Mouse (Mus musculus) heart, postnatal 36 days (tissue): ENCODE measurements around the gene Ndufb7. TPM values are rescaled to one million over a fixed set of nuclear protein-coding genes. Genes with fewer than 3 reads are reported as not detected.

ENCODE experiments used
- DNase-seq, 2 experiments: peaks; one replicate each; pipeline ENCODE4 v3.0.0; 2021 to 2022
- intact Hi-C: fragments of 180-260 bp; cut with DNase I; formaldehyde crosslinking; loops from one replicate; pipeline ENCODE4 v1.15.1; 2025
- total RNA-seq, 2 experiments: library from RNA; stranded (reverse); gene quantifications; 2 replicates each; pipeline ENCODE4 v1.2.3; 2021

Gene Ndufb7
- total RNA-seq, 2 experiments from 2014 or later: 712 to 745 TPM

GRCm38 (mm10) chr8:83598146-83598545 lies 31.7 kb downstream of the Ndufb7 start:
- DNase-seq: no peak
- intact Hi-C loops: loop anchor here (10.0 kb wide), 1 partner anchor 153 kb away; no protein-coding TSS in a partner anchor

- intact Hi-C loops: loop anchor here (10.0 kb wide), 1 partner anchor 155 kb away; no protein-coding TSS in a partner anchor
Observed at GRCm38 (mm10) chr8:83599814-83600213, 33.3 kb downstream of the Ndufb7 start.

GRCm38 (mm10) chr8:83602650-83603029 lies 36.2 kb downstream of the Ndufb7 start:
- intact Hi-C loops: no loop called here
- no peak for DNase-seq

More at GRCm38 (mm10) chr8:83599814-83600213, 33.3 kb downstream of the Ndufb7 start:
- no peak for DNase-seq

- peak; percentile 99 for DNase-seq
- intact Hi-C loops: no loop called here
Observed at GRCm38 (mm10) chr8:83607661-83608397, 41.4 kb downstream of the Ndufb7 start, which contains the start of the genes Tecr and Dnajb1. Tecr (minus strand) TSS chr8:83607971. Dnajb1 (plus strand) TSS chr8:83608193.

GRCm38 (mm10) chr8:83608398-83608829 lies 41.9 kb downstream of the Ndufb7 start:
- intact Hi-C loops: no loop called here
- peak; percentile 83 to 88 for DNase-seq

GRCm38 (mm10) chr8:83609086-83609485 lies 42.6 kb downstream of the Ndufb7 start:
- DNase-seq: no peak
- intact Hi-C loops: no loop called here

GRCm38 (mm10) chr8:83609547-83610180 lies 43.2 kb downstream of the Ndufb7 start:
- intact Hi-C loops: no loop called here
- DNase-seq: no peak

GRCm38 (mm10) chr8:83611921-83612320 lies 45.5 kb downstream of the Ndufb7 start:
- DNase-seq: no peak
- intact Hi-C loops: no loop called here

GRCm38 (mm10) chr8:83613695-83614094 lies 47.2 kb downstream of the Ndufb7 start:
- no peak for DNase-seq
- intact Hi-C loops: no loop called here

- DNase-seq: no peak
- intact Hi-C loops: no loop called here
Observed at GRCm38 (mm10) chr8:83616625-83617024, 50.2 kb downstream of the Ndufb7 start.

- no peak for DNase-seq
- intact Hi-C loops: no loop called here
Observed at GRCm38 (mm10) chr8:83617111-83617510, 50.6 kb downstream of the Ndufb7 start.

- intact Hi-C loops: no loop called here
- DNase-seq: no peak
Observed at GRCm38 (mm10) chr8:83618566-83618965, 52.1 kb downstream of the Ndufb7 start.

GRCm38 (mm10) chr8:83619568-83620285 lies 53.3 kb downstream of the Ndufb7 start:
- intact Hi-C loops: no loop called here
- no peak for DNase-seq

Other genes starting within 250 kb of the Ndufb7 start
- gene Elmod2, start 234.2 kb upstream of the Ndufb7 start, total RNA-seq: 10 to 100 TPM; 11.3 to 11.8 TPM
- gene Mgat4d, start 218.2 kb upstream of the Ndufb7 start, total RNA-seq: not detected
- not detected for gene Clgn, start 176.8 kb upstream of the Ndufb7 start, total RNA-seq
- gene Scoc, start 108.3 kb upstream of the Ndufb7 start, total RNA-seq: 10 to 100 TPM; 47.0 to 50.4 TPM
- not detected for gene Olfr370, start 30.9 kb upstream of the Ndufb7 start, total RNA-seq
- 100 to 1,000 TPM; 431 to 554 TPM for gene Tecr, start 41.3 kb downstream of the Ndufb7 start, total RNA-seq
- 10 to 100 TPM; 10.7 to 16.0 TPM for gene Dnajb1, start 41.5 kb downstream of the Ndufb7 start, total RNA-seq
- gene Gipc1, start 86.0 kb downstream of the Ndufb7 start, total RNA-seq: 10 to 100 TPM; 25.2 to 28.3 TPM
- under 1 TPM; 0.27 to 0.75 TPM for gene Ptger1, start 100.0 kb downstream of the Ndufb7 start, total RNA-seq
- gene Pkn1, start 132.5 kb downstream of the Ndufb7 start, total RNA-seq: 10 to 100 TPM; 53.7 to 62.4 TPM
- gene Ddx39, start 148.5 kb downstream of the Ndufb7 start, total RNA-seq: 10 to 100 TPM; 15.8 to 17.2 TPM
- 10 to 100 TPM; 39.5 to 52.7 TPM for gene Adgre5, start 174.7 kb downstream of the Ndufb7 start, total RNA-seq